Mouse (Mus musculus) lung, postnatal 0 days (tissue): ENCODE data around the gene Olfr1427.
"Not testable (repeated sequence)": the region's sequence is repeated elsewhere in the genome, so short reads cannot be mapped to it uniquely, and the experiment has no call there.

ENCODE experiments used
- CTCF ChIP-seq: IDR thresholded peaks from 2 replicates; pipeline ENCODE4 v1.5.1; 2016; ENCODE audit warnings: antibody characterized with exemption, mild to moderate bottlenecking
- EP300 ChIP-seq: IDR thresholded peaks from 2 replicates; pipeline ENCODE4 v1.6.1; 2016; ENCODE audit warnings: antibody characterized with exemption, mild to moderate bottlenecking, control low read depth

- not testable (repeated sequence) for TF ChIP-seq CTCF, EP300
Observed at GRCm38 (mm10) chr19:12077631-12078030, 25.5 kb downstream of the Olfr1427 start, which contains the start of gene Olfr1425.
